Mouse (Mus musculus) central nervous system, embryonic 11.5 days (tissue): ENCODE results near the gene Tmem69. TPM values are rescaled to one million over a fixed set of nuclear protein-coding genes. Genes with fewer than 3 reads are reported as not detected.

Experiments used
- polyA plus RNA-seq: library from polyadenylated mRNA; depleted of rRNA; stranded (reverse); fragments of >200 nt; gene quantifications from 2 replicates; pipeline ENCODE4 v1.2.3, GENCODE M21; 2012; rRNA removed

The Tmem69 gene
- 9.7 and 15.2 TPM in 2 replicates for polyA plus RNA-seq

DNA sequence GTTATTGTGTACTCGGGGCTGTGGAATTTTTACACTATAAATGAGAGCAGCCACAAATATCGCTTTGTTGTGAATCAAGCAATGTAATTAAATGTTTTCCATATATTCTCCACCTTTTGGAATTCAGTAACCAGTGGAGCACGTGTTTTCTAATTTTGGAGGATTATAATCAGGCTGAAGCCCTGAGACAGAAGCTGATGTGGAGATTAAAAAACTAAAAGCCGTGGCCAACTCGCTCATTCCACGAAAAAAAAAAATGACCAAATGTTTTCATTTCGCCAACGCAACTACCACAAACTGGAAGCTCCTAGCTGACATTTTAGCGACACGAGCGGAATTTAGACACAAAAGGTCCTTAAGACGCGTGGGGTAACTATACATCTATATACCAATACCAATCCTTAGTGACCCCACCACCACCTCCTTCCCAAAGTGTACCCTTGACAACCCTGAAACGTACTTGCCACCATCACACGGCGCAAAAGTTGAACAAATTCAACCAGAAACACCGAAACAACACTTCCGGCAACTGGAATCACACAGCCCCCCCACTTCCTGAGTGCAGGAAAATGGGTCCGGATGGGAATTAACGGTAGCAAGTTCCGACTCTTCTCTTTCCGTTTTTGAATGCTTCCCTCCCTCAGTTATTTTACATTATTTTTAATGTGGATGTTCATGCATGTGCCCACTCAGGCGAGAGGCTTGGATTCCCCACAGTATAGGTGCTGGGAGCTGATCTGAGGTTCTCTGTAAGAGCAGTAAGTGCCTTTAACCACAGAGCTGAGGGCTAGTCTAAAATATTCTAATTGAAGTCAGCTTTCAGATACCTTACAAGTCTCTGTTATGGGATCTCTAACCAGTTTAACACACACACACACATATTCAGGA lies at the start of gene Tmem69:
Gene Tmem69, minus strand, starts transcription at position 524 of the 888 bp plus-strand sequence.

DNA sequence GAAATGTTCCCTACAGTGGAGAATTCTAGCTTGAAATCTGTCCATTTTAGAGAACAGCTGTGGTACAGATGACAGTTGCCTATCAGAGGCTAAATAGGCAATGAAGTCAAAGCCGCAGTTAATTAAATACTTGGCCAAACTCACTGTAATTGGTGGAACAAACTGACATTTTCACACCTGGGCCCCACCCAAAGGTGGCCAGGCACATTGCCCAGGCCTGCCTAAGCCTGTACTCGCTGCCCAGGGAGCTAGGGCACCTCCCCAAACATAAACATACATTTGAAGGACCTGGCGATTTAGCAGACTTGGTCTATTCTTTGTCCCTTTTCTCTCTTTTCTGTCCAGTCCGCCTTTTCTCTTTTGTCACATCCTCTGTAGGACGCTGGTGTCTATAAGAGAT lies 40.6 kb upstream of the Tmem69 start, which contains the start of gene Ccdc17:
Gene Ccdc17, plus strand, starts transcription at position 276 of the 400 bp plus-strand sequence.

GRCm38 (mm10) chr4:116557306-116558121 lies 1.8 kb upstream of the Tmem69 start, which contains the start of gene Gpbp1l1:
Gene Gpbp1l1 (plus strand): TSS chr4:116557658.

DNA sequence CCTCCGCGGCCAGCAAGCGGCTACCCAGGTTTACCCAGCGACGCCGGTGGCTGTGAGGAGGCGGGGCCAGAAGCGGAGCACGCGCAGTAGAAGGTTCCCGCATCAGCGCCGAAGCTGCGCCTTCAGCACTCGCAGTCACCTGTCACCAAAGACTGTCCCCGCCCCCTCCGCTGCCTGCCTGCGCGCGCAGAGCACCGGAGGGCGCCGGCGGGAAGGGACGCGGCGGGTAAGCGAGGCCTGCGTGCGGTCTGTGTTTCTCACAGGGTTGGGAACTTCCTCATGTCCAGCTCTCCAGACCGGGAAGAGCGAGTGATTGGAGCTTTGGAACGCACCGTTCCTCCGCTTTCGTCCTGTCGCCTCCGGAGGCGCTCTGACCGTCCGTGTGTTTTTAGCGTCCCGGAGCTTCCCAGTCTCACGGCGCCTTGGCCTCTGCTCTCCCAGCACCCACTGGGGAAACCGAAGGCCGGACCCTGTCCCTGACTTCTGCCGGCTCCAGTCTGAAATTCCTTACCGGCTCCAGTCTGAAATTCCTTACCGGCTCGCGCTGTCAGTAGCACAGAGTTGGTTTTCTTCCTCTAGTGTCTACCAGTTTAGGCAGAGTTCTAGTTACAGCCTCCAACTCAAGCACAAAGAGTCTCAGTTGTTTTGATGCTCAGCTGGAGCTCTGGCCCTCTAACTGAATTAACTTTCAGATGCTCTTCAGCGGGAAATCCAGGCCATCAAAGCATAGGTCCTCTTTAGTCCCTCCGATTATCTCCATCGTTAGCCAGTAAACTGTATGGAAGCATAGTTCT lies 48.1 kb downstream of the Tmem69 start, which contains the start of gene Ipp:
Gene Ipp, plus strand, starts transcription at position 125 of the 794 bp plus-strand sequence.

Other genes starting within 250 kb of the Tmem69 start
- gene Mast2, start 91.8 kb downstream of the Tmem69 start, polyA plus RNA-seq, result 46.8 and 60.1 TPM in 2 replicates
- gene Ipp, start 48.4 kb downstream of the Tmem69 start, polyA plus RNA-seq, result 9.3 and 9.5 TPM in 2 replicates
- 50.4 and 52.2 TPM in 2 replicates for gene Gpbp1l1, start 1.7 kb upstream of the Tmem69 start, polyA plus RNA-seq
- 1.7 and 3.1 TPM in 2 replicates for gene Ccdc17, start 40.7 kb upstream of the Tmem69 start, polyA plus RNA-seq
- gene Nasp, start 72.0 kb upstream of the Tmem69 start, polyA plus RNA-seq, result 359 and 483 TPM in 2 replicates
- gene Akr1a1, start 95.7 kb upstream of the Tmem69 start, polyA plus RNA-seq, result 372 and 516 TPM in 2 replicates
- 314 and 462 TPM in 2 replicates for gene Prdx1, start 129.6 kb upstream of the Tmem69 start, polyA plus RNA-seq
- gene Mmachc, start 152.5 kb upstream of the Tmem69 start, polyA plus RNA-seq, result 19.1 and 26.3 TPM in 2 replicates
- gene Ccdc163, start 152.6 kb upstream of the Tmem69 start, polyA plus RNA-seq, result 36.8 and 54.1 TPM in 2 replicates
- gene Tesk2, start 165.0 kb upstream of the Tmem69 start, polyA plus RNA-seq, result 6.0 and 8.2 TPM in 2 replicates